Comparison of ENCODE assay signal across 17 mouse cellular contexts in the genomic region with DNA sequence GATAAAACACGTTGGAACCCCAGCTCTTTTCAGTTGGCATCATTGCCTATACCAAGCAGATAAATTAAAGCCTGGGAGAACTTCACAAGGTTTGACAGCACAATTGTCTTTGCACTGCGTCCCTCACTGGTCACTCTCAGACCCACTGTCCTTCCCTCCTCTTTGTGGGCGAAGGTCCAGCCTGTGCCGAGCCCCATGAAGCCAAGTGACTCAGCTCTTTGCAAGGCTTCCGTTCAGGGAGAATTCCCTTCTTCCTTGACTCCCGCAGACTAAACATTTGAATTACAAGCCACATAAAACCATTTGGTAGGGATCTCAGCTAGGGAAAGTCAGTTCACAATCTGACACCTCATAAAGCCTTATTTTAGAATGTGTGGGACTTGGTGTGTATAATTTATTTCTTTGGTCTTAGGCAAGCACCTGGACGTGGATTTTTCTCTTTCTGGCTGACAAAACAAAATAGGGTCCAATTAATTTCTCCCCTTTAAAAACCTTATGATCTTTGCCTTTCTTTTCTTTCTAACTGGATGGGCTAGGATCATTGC.
DNase-seq lines count a peak whose midpoint lies in the region; ATAC-seq and TF ChIP-seq lines count a peak whose summit lies in the region.
"Had no signal": no experiment of that assay in that cellular context is flagged by ENCODE, and none has a peak within 500 bp of the region (broad histone marks: within the 10 kb centered on the region; RNA-seq: fewer than 3 reads in every experiment).

No protein-coding gene starts in this region.

- no peak for ATAC-seq in megakaryocyte, adult 5-6 weeks (ENCODE audit: poor library complexity, severe bottlenecking)
- ATAC-seq: forebrain, embryonic 16.5 days had no signal

- 51% methylated on average over 7 of the region's 7 CpGs for WGBS in kidney, adult 2 months

- H3K4me1 ChIP-seq in kidney, adult 2 months (ENCODE audit: control insufficient read depth, insufficient read depth, low read length) = peaks cover 3% of the 10 kb centered on the region; the same call in 1 of the 2 replicates
- H3K4me1 ChIP-seq: neural tube, embryonic 12.5 days had no signal

- no peak overlapping the region for H3K4me3 ChIP-seq in kidney, adult 2 months (ENCODE audit: insufficient read depth, low read depth, low read length)
- H3K4me3 ChIP-seq: heart, embryonic 12.5 days; megakaryocyte, embryonic 14.5 days; neural tube, embryonic 12.5 days had no signal

- DNase-seq in adrenal gland, postnatal 14 days = peak; percentile 37
- no peak for DNase-seq in adrenal gland, adult 18-20 months (ENCODE audit: low spot score in 2 of 2)
- DNase-seq in kidney, postnatal 14 days = peak; percentile 13
- no peak for DNase-seq in kidney, adult 2 months
- peak; percentile 18 to 45 for DNase-seq in adrenal gland, postnatal 36 days
- DNase-seq in lung, postnatal 36 days = peak; percentile 27
- DNase-seq in left cerebral cortex, postnatal 25 days (ENCODE audit: low spot score in 2 of 2) = no peak
- DNase-seq: cerebellum, adult 11 months; cerebellum, postnatal 25 days; heart, postnatal 4 days; thymus, adult 18-20 months had no signal

- intact Hi-C loops in left cerebral cortex, postnatal 25 days (cut with DNase I) = no loop called here

- H3K36me3 ChIP-seq in kidney, adult 2 months (ENCODE audit: control insufficient read depth, insufficient read depth, low read length) = no peaks in the 10 kb centered on the region
- H3K36me3 ChIP-seq: heart, embryonic 12.5 days; neural tube, embryonic 12.5 days had no signal

- TF ChIP-seq POLR2A in kidney, adult 2 months (IDR thresholded peaks at IDR 0.05; ENCODE audit: low read depth, low read length) = no peak

- H3K27ac ChIP-seq in kidney, adult 2 months (ENCODE audit: insufficient read depth, low read depth, low read length) = no peak overlapping the region
- H3K27ac ChIP-seq: liver, embryonic 14.5 days; neural tube, embryonic 12.5 days had no signal

- TF ChIP-seq CTCF in kidney, adult 2 months (conservative IDR thresholded peaks at IDR 0.05; ENCODE audit: insufficient read depth, insufficient read length, low read depth, low read length) = no peak

- H3K27me3 ChIP-seq in kidney, adult 2 months (replicated peaks; ENCODE audit: control insufficient read depth, insufficient read depth, low read length) = no peaks in the 10 kb centered on the region
- H3K27me3 ChIP-seq: heart, embryonic 12.5 days; neural tube, embryonic 12.5 days had no signal

Comparison
In these comparisons a context has a peak if more than half of its experiments do, and no peak if none do; other contexts are left out.
1. DNase-seq: peak in adrenal gland, postnatal 14 days (single experiment), kidney, postnatal 14 days (single experiment), adrenal gland, postnatal 36 days (2 of 2) and lung, postnatal 36 days (single experiment); none in adrenal gland, adult 18-20 months (0 of 2), kidney, adult 2 months (single experiment) and left cerebral cortex, postnatal 25 days (0 of 2).